Mouse (Mus musculus): ENCODE data around the gene Dmrtc2. TPM values are rescaled to one million over a fixed set of nuclear protein-coding genes. Genes with fewer than 3 reads are reported as not detected.
"Not testable (repeated sequence)": the region's sequence is repeated elsewhere in the genome, so short reads cannot be mapped to it uniquely, and the experiment has no call there.

The Dmrtc2 gene
- total RNA-seq (2021) = not detected
- long read RNA-seq, experiment 1 = 0 reads
- long read RNA-seq, experiment 2 = 0 reads

DNA sequence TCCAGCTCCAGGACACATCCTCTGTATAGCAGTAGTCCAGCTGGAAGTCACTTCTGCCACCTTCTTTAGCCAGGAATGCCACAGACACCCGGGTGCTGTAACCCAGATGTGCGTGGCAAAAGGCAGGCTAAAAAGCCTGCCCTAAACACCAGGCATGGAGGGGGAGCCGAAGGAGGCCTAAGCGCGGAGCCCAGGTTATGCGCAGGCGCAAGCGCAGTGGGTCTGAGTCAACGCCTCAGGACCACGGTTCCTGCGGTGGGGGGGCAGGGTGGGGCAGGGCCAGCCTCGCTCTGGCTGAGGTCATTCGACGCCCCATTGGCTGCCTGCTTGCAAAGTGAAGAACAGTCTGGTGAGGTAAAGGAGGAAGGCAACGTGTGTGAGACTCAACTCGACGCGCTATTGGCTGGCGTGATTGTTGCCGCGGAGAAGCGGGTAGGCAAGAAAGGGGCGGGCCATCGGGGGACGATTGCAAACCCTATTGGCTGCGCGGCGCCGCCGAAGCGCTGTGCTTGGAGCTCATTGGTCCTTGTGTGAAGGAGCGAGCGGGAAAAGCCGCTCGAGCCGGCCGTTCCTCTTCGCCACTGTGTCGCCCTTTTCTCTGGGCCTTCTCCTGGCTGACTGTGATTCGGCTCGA, at the start of gene Dmrtc2, which contains the start of gene Lypd4:
Gene Dmrtc2, plus strand, starts transcription at position 526 of the 634 bp plus-strand sequence.
Gene Lypd4, minus strand, starts transcription at position 410 of the 634 bp plus-strand sequence.
- no peak for DNase-seq (ENCODE audit: low spot score in 2 of 2)
- intact Hi-C loops (cut with DNase I) = no loop called here

DNA sequence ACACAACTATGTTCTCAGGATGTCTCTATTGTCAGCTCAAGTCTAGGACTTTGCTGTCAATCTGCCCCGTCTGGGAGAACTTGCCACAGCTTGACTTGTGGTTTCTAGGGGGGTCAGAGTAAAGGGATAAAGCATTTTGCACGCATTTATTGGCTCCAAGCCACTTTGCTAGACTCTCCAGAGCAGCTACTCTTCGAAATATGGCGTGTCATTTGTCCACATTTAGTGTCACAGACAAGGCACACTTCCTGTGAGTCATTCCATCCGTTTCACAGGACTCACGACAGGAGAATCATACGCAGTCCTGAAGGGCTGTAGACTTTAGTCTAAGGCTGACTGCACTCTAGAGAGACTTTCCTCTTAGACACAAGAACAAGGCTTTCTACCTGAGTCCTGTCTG, 45.4 kb upstream of the Dmrtc2 start:
- no peak for DNase-seq (ENCODE audit: low spot score in 2 of 2)
- intact Hi-C loops (cut with DNase I) = no loop called here

DNA sequence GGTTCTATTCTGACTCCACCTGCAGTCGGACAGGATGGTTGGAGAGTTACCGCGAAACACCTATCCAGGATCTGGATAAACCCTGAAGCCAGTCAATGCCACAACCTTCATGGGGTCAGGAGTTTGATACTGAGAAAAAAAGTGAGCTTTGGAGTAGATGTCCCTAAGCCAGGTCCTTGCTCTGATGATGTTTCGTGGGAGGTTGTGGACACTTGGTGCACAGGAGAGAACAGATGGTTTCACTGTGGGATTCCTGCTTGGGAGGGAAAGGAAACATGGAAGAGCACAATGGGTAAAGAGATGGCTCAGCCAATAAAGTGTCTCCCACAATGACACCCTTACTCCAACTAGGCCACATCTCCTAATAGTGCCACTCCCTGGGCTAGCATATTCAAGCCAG, 42.7 kb upstream of the Dmrtc2 start:
- intact Hi-C loops (cut with DNase I) = no loop called here
- no peak for DNase-seq (ENCODE audit: low spot score in 2 of 2)

DNA sequence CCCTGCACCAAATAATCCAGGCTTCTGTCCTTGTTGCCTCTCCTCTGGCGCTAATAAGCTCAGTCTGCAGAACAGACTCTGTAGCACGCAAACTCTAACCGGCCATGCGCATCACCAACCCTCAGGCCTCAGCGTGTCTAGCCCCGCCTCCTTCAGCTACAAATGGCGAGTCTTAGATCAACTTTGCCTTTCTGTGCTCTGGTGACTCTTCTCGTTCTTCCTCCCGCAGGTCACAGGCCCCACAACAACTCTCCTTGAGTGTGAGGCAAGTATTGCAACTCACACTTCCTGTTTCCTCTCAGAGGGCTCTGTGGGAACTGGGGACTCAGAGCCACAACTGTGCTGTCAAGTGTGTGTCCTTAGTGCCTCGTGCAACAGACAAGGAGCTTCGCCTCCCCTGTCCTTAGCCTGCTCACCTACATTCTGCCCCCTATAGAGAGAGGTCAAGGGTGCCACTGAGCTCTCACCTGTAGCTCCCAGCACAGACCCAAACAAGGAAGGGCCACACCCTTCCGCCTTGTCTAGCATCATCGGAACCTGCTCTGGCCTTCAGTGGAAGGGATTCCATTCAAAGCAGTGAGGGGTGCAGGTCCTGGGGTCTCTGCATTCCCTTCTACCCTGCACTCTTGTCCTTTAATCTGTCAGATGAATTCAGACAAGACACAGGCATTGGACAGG, 31.0 kb upstream of the Dmrtc2 start:
- intact Hi-C loops (cut with DNase I); DNase-seq (ENCODE audit: low spot score in 2 of 2): not testable (repeated sequence)

- intact Hi-C loops (cut with DNase I) = no loop called here
- DNase-seq (ENCODE audit: low spot score in 2 of 2) = no peak
These were observed 30.4 kb upstream of the Dmrtc2 start for GRCm38 (mm10) chr7:24839410-24839808.

DNA sequence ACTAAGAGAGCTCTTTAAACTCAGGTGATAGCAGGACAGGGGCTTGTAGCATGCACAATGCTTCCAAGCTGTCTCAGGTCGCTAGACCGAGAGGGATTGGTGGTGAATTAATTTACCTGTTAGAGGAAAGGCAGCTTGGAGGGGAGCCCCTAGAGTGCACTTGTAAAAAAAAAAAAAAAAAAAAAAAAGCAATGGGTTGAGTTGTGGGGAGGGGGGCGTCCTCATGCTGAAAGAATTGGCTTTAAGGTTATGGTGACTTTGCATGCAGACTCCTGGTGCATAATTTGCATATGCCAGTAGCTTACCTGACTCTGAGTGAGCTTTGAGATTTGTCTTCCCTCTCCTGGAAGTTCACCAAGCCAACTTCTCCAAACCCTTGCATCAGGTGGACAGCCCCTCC, 29.5 kb upstream of the Dmrtc2 start:
- intact Hi-C loops (cut with DNase I) = no loop called here
- no peak for DNase-seq (ENCODE audit: low spot score in 2 of 2)

DNA sequence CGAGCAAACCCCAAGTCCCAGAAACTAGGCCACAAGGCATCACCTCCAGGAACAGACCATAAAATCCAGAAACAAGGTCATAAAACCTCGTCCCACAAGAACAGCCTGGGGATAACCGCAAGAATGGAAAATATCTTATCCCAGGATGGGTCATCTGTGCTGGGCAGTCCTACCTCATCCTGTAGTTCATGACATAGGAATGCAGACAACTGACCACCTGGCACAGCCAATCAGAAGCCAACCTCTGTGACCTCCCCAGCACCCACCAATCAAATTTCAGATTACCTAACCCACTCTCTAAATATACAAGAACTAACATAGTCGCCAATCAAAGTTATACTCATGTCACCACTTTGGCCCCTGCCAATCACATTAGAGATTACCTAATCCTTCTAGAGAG, 28.8 kb upstream of the Dmrtc2 start:
- intact Hi-C loops (cut with DNase I) = no loop called here
- no peak for DNase-seq (ENCODE audit: low spot score in 2 of 2)

DNA sequence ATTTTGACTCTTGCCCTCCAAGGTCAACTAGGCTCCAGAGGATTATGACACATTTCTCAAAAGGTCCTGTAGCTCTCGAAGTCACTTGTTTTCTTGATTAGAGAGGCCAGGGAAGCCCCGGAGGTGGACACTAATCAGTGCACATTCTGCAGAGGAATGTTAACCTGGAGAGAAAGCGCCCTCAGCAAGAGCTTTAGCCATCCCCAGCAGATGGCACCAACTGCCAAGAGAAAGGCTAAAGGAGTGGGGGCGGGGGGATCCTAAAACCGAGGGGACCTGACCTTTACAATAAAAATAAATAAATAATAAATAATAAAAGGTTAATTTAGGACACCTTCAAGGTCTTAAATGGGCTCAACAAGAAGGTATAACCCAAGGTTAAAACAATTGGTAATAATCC, 25.7 kb upstream of the Dmrtc2 start:
- intact Hi-C loops (cut with DNase I) = no loop called here

GRCm38 (mm10) chr7:24845181-24845580, 24.7 kb upstream of the Dmrtc2 start:
- no peak for DNase-seq (ENCODE audit: low spot score in 2 of 2)
- intact Hi-C loops (cut with DNase I) = no loop called here

More for the DNA sequence above, 25.7 kb upstream of the Dmrtc2 start:
- no peak for DNase-seq (ENCODE audit: low spot score in 2 of 2)

GRCm38 (mm10) chr7:24845713-24846112, 24.1 kb upstream of the Dmrtc2 start:
- intact Hi-C loops (cut with DNase I) = no loop called here
- DNase-seq (ENCODE audit: low spot score in 2 of 2) = peak in 1 of 2 experiments; percentile 33

DNA sequence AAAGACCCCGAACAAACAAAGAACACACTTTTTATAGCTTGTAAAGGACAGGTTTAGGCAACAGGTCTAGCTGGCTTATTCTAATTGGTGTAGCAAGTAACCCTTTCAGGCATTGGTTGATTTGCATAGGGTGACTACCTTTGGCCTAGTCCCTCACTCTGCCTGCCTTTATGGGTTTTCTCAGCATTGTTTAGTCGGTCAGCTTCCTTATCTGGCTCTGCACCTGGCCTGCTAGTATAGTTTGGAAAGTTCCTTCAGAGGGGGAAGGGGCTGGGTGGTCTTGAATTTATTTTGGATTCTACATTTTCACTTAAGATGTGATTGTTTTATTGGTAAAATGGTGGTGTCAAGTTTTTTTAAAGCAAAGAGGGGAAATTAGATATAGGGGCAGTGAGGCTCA, 23.3 kb upstream of the Dmrtc2 start:
- DNase-seq (ENCODE audit: low spot score in 2 of 2); intact Hi-C loops (cut with DNase I): not testable (repeated sequence)

DNA sequence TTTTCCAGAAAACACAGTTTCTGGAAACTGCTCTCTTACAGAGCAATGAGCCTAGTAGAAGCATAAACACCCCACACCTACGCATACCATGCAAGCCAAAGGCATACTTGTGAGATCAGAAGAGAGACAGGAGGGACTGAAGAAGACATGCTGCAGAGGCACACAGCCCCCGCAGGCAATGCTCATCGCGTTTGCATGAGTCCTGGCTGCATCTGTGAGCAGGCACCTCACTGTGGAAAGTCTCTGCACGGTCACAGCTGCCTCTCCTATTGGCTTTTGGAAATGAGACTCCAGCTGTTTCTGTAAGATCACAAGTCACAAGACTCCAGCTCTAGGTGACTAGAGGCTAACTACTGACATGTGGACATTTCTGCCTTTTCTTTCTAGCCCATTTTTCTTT, 19.7 kb upstream of the Dmrtc2 start:
- peak; percentile 62 to 82 for DNase-seq (ENCODE audit: low spot score in 2 of 2)
- intact Hi-C loops (cut with DNase I) = no loop called here

DNA sequence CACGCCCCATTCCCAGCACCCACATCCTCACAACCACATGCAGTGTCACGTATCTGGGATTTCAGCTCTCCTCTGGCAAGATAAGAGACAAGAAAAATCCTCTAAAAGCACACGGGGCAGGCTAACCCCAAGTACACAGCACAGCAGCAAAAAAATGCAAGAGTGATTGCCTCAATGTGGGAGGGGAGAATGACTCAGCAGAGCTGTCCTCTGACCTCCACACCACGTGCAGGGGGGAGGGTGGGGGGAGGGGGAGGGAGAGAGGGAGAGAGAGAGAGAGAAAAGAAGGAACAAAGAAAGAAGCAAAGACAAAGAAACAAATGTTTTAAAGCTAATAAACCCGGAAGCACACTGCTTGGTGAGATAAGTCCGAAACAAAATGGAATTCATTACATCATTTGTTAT, 19.0 kb upstream of the Dmrtc2 start:
- intact Hi-C loops (cut with DNase I) = no loop called here
- no peak for DNase-seq (ENCODE audit: low spot score in 2 of 2)

DNA sequence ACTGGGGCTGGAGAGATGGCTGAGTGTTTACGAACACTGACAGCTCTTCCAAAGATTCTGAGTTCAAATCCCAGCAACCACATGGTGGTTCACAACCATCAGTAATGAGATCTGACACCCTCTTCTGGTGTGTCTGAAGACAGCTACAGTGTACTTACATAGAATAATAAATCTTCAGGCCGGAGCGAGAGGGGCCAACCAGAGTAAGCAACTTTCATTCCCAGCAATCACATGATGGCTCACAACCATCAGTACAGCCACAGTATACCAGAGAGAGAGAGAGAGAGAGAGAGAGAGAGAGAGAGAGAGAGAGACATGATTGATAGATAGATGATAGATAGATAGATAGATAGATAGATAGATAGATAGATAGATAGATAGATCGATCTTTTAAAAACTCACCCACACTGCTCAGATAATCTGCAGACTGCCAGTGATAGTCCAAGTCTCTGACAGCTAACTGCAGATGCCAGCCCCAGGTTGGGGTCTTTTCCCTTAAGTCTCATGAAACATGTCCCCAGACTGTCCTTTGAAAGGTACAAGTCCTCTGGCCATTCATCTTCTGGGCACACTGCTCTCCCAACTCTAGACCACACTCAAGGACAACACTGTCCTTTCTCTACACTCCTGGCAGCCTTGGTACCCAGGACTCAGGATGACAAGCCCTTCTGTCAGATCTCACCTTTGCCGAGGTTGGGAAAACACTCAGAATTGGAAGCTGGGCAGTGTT, 18.1 kb upstream of the Dmrtc2 start:
- no peak for DNase-seq (ENCODE audit: low spot score in 2 of 2)
- intact Hi-C loops (cut with DNase I) = no loop called here

DNA sequence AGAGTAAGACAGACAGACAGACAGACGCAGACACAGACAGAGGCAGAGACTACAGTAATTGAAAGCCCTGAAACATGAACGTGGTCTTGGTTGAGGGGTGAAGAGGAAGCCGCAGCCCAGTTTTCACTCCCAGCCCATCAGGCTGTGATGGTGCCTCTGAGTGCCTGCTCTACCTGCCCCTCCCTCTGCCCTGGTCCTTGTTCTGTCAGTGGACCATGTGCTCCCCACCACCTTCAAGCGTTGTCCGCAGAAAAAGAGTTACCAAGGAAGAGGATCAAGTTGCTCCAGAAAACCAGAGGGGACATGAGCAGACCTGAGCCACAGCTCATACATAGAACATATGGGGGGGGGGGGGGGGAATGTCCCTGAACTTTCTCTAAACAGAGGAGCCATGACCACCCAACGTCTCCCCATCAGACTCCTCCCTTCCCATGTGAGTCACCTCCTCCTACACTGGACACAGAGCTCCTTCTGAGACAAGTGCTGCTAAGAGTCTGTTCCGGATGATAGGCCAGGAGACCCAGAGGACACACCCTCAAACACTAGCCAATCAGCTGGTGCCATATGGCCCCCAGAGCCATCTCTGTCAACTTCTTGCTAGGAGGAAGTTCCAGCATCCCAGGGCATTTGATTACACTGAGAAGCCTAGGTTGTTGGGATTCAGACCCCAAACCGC, 17.2 kb upstream of the Dmrtc2 start:
- DNase-seq (ENCODE audit: low spot score in 2 of 2) = no peak
- intact Hi-C loops (cut with DNase I) = no loop called here

- intact Hi-C loops (cut with DNase I) = no loop called here
- DNase-seq (ENCODE audit: low spot score in 2 of 2) = no peak
These were observed 16.7 kb upstream of the Dmrtc2 start for GRCm38 (mm10) chr7:24853233-24853563.

DNA sequence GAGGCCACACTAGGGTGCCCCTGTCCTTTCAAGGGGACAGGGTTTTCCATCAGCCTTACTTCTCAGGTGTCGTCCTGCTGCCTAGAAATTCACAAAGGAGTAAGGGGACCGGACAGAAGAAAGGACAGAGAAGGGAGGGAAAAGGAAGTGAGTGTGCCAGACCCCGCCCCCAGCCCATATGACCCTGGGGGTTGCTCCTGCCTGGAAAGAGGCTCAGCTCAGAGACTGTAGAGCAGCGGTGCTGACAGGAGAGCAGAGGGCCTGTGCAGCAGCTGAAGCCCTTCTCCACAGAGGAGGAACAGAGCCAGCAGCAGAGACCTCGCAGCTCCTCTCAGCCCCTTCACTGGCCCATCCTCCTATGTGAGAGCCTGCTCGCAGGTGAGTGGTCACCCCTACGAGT, 16.2 kb upstream of the Dmrtc2 start:
- intact Hi-C loops (cut with DNase I) = no loop called here
- DNase-seq (ENCODE audit: low spot score in 2 of 2) = no peak

DNA sequence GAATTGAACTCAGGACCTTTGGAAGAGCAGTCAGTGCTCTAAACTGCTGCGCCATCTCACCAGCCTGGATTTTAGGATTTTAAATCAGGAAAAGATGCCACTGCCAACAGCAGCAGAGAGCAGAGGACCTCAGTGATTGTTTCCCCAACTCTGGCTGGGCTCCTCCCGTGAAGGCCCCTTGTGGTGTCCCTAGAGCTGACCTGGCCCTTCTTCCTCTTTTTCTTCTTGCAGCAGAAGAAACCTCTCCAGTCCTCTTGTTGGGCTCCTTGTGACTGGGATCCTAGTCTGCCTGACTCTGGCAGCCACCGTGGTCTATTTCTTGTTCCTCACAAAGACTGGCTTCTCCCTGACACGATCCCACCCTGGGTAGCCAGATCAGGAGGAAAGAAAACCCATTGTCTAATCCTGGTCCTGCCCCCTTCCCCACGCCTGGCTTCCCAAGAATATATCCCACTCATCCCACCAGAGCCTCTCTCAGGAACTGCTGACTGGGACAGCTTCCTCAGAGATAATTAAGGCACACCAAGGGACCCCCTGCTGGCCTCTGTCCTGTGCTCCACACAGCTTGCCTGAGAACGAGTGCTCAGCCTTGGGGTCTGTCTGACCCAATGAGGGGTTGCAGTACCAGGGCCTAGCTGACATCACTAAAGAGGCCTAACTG, 13.3 kb upstream of the Dmrtc2 start:
- intact Hi-C loops (cut with DNase I) = no loop called here
- no peak for DNase-seq (ENCODE audit: low spot score in 2 of 2)

DNA sequence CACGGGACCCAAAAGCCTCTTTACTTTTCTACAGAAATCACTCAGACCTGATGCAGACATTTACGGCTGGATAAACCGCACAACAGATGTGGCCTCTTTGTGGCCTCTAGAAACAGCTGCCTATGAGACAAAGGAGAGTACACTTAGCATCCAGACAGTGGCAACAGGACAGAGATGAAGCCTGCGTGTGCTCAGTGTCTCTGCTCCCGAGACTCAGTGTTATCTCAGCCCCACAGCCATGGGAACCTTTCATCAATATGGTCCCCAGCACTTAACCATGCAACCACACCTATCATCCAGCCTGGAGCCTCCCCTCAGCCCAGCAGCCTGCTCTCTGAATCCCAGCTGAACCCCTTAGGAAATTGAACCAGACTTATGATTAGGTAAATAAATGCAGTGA, 10.6 kb upstream of the Dmrtc2 start:
- intact Hi-C loops (cut with DNase I) = no loop called here
- no peak for DNase-seq (ENCODE audit: low spot score in 2 of 2)

- intact Hi-C loops (cut with DNase I) = no loop called here
- no peak for DNase-seq (ENCODE audit: low spot score in 2 of 2)
These were observed 7.9 kb upstream of the Dmrtc2 start, which contains the start of gene Gm9844 for GRCm38 (mm10) chr7:24861913-24862312. Gene Gm9844, plus strand, starts transcription at chr7:24862213.
